In the genomic region with DNA sequence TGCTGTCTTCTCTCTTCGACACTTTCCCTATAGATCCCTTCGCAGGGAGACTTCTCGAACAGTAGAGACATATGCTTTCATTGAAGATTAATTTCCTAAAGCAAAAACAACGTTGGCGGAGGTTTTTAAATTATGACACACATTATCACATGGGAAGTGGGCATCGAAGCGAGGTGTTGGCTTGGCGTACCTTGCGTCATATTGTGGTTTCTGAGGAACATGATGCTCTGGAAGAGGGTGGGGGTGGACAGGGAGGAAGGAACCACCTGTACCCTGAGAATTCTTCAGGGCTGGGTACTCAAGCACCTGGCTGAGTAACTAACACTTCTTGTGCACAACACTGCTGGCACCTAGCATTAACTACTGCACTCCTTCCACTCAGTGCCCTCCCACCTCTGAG, we compare ENCODE assay signal across 26 mouse cellular contexts.
"Had no signal": no experiment of that assay in that cellular context is flagged by ENCODE, and none has a peak within 500 bp of the region (broad histone marks: within the 10 kb centered on the region; RNA-seq: fewer than 3 reads in every experiment).

No protein-coding gene starts in this region.

- H3K9me3 ChIP-seq: heart, embryonic 10.5 days; heart, embryonic 13.5 days; heart, embryonic 15.5 days; hindbrain, embryonic 13.5 days; hindbrain, embryonic 15.5 days; kidney, embryonic 15.5 days; limb, embryonic 10.5 days; limb, embryonic 12.5 days; liver, embryonic 13.5 days had no signal

- DNase-seq: gastrocnemius, postnatal 14 days; gastrocnemius, postnatal 36 days; heart, adult 18-20 months; heart, postnatal 14 days; heart, postnatal 36 days; kidney, adult 11 months; kidney, adult 2 months; kidney, adult 9 months; kidney, postnatal 25 days; kidney, postnatal 4 days; liver; liver, embryonic 13.5 days had no signal

- H3K36me3 ChIP-seq: heart, embryonic 10.5 days; heart, embryonic 13.5 days; heart, embryonic 15.5 days; hindbrain, embryonic 13.5 days; hindbrain, embryonic 15.5 days; kidney, embryonic 15.5 days; limb, embryonic 10.5 days; limb, embryonic 12.5 days; liver, embryonic 13.5 days had no signal

- H3K27me3 ChIP-seq: hindbrain, embryonic 13.5 days; hindbrain, embryonic 15.5 days; kidney, embryonic 15.5 days; limb, embryonic 12.5 days had no signal

- H3K9ac ChIP-seq: heart, embryonic 13.5 days; heart, embryonic 15.5 days; hindbrain, embryonic 13.5 days; hindbrain, embryonic 15.5 days; kidney, embryonic 15.5 days; limb, embryonic 12.5 days; liver, embryonic 13.5 days had no signal

- H3K27ac ChIP-seq: heart, embryonic 10.5 days; heart, embryonic 13.5 days; heart, embryonic 15.5 days; hindbrain, embryonic 13.5 days; hindbrain, embryonic 15.5 days; hindbrain, postnatal 0 days; kidney, embryonic 15.5 days; kidney, postnatal 0 days; layer of hippocampus, adult 2 months; left cerebral cortex, adult 2 months; limb, embryonic 10.5 days; limb, embryonic 12.5 days; liver, embryonic 13.5 days had no signal

- H3K4me2 ChIP-seq: heart, embryonic 13.5 days; heart, embryonic 15.5 days; hindbrain, embryonic 13.5 days; hindbrain, embryonic 15.5 days; kidney, embryonic 15.5 days; limb, embryonic 12.5 days; liver, embryonic 11.5 days; liver, embryonic 13.5 days had no signal

- H3K4me3 ChIP-seq: heart, embryonic 10.5 days; heart, embryonic 13.5 days; heart, embryonic 15.5 days; hindbrain, embryonic 13.5 days; hindbrain, embryonic 15.5 days; kidney, embryonic 15.5 days; layer of hippocampus, adult 2 months; left cerebral cortex, adult 2 months; limb, embryonic 10.5 days; limb, embryonic 12.5 days; liver, embryonic 13.5 days had no signal

- ATAC-seq: hindbrain, postnatal 0 days; intestine, embryonic 16.5 days had no signal

- H3K4me1 ChIP-seq: heart, embryonic 13.5 days; heart, embryonic 15.5 days; hindbrain, embryonic 13.5 days; hindbrain, embryonic 15.5 days; kidney, embryonic 15.5 days; limb, embryonic 10.5 days; limb, embryonic 12.5 days; liver, embryonic 13.5 days had no signal
